Mouse (Mus musculus) CH12.LX (cell line): ENCODE measurements around the gene Car11. TPM values are rescaled to one million over a fixed set of nuclear protein-coding genes. Genes with fewer than 3 reads are reported as not detected.

Experiments
- DNase-seq: peaks from one replicate; pipeline ENCODE4 v3.0.0-alpha.2; 2013; ENCODE audit errors: extremely low read depth
- H3K27ac ChIP-seq: 2 replicates; pipeline ENCODE4 v1.5.1; 2012; ENCODE audit warnings: low read depth, mild to moderate bottlenecking, control low read depth, moderate library complexity; ENCODE audit not compliant: insufficient read depth
- H3K27me3 ChIP-seq: replicated peaks from 2 replicates; pipeline ENCODE3; 2012; ENCODE audit warnings: inconsistent platforms
- H3K36me3 ChIP-seq, 2 experiments: replicated peaks in 1 of 2; 2 replicates each; pipeline versions ENCODE3 to v1.6.1; 2012; ENCODE audit warnings: inconsistent platforms in 1 of 2, low read length in 1 of 2, mild to moderate bottlenecking in 1 of 2, mixed read lengths in 1 of 2, moderate library complexity in 1 of 2; ENCODE audit not compliant: control insufficient read depth in 1 of 2, insufficient read depth in 1 of 2
- H3K4me1 ChIP-seq, 2 experiments: 2 replicates each; pipeline ENCODE4 v1.6.1; 2012; ENCODE audit warnings: inconsistent platforms in 1 of 2, moderate library complexity in 1 of 2; ENCODE audit not compliant: insufficient read depth in 2 of 2, control insufficient read depth in 1 of 2
- H3K4me2 ChIP-seq: 2 replicates; pipeline ENCODE4 v1.6.1; 2012; ENCODE audit warnings: low read depth, mild to moderate bottlenecking, control low read depth; ENCODE audit not compliant: poor library complexity, insufficient read depth, severe bottlenecking
- H3K4me3 ChIP-seq, 3 experiments: fragments of 150-350 bp in 1 of 3; sonication (generic) in 1 of 3; replicated peaks in 1 of 3; 2 replicates each; pipeline versions ENCODE3 to v1.5.1; 2011 to 2012; ENCODE audit warnings: low read depth in 2 of 3, low read length in 2 of 3, mild to moderate bottlenecking in 2 of 3, moderate library complexity in 2 of 3, control low read depth in 1 of 3, improper control_type of control experiment in 1 of 3, inconsistent platforms in 1 of 3, mixed read lengths in 1 of 3; ENCODE audit not compliant: poor library complexity in 1 of 3
- H3K79me2 ChIP-seq: replicated peaks from 2 replicates; pipeline ENCODE4 v1.6.1; 2012; ENCODE audit warnings: mild to moderate bottlenecking, moderate library complexity; ENCODE audit not compliant: control insufficient read depth, poor library complexity, insufficient read depth, severe bottlenecking; ENCODE audit errors: extremely low read depth
- H3K9ac ChIP-seq: 2 replicates; pipeline ENCODE4 v1.6.1; 2012; ENCODE audit warnings: low read depth, mild to moderate bottlenecking, control low read depth, moderate library complexity; ENCODE audit not compliant: insufficient read depth
- H3K9me3 ChIP-seq: replicated peaks from 2 replicates; pipeline ENCODE3; 2012; ENCODE audit warnings: low read length, inconsistent platforms, mixed read lengths
- ELF1 ChIP-seq: IDR thresholded peaks from 2 replicates; pipeline ENCODE4 v1.6.1; 2014; ENCODE audit warnings: low read depth, mild to moderate bottlenecking, inconsistent platforms, low read length, improper control_type of control experiment
- ETS1 ChIP-seq: conservative IDR thresholded peaks from 2 replicates; pipeline ENCODE4 v1.6.1; 2012; ENCODE audit warnings: low read depth, mild to moderate bottlenecking, inconsistent platforms, low read length, improper control_type of control experiment, moderate library complexity
- JUN ChIP-seq: IDR thresholded peaks from 2 replicates; pipeline ENCODE4 v1.6.1; 2011; ENCODE audit warnings: low read depth, mild to moderate bottlenecking, low read length, improper control_type of control experiment, moderate library complexity; ENCODE audit not compliant: insufficient read depth
- JUND ChIP-seq: conservative IDR thresholded peaks from 2 replicates; pipeline ENCODE4 v1.6.1; 2011; ENCODE audit warnings: low read depth, low read length, improper control_type of control experiment
- KAT2A ChIP-seq: IDR thresholded peaks from 2 replicates; pipeline ENCODE4 v1.6.1; 2012; ENCODE audit warnings: low read length, improper control_type of control experiment, inconsistent platforms; ENCODE audit not compliant: insufficient replicate concordance
- MAX ChIP-seq: IDR thresholded peaks from 2 replicates; pipeline ENCODE4 v1.6.1; 2011; ENCODE audit warnings: low read length, improper control_type of control experiment
- MAZ ChIP-seq: IDR thresholded peaks from 2 replicates; pipeline ENCODE4 v1.6.1; 2012; ENCODE audit warnings: low read depth, mild to moderate bottlenecking, inconsistent platforms, low read length, improper control_type of control experiment, moderate library complexity
- MXI1 ChIP-seq: IDR thresholded peaks from 2 replicates; pipeline ENCODE4 v1.6.1; 2011; ENCODE audit warnings: mild to moderate bottlenecking, low read depth, low read length, improper control_type of control experiment
- MYC ChIP-seq: IDR thresholded peaks from 2 replicates; pipeline ENCODE4 v1.6.1; 2011; ENCODE audit warnings: low read depth, mild to moderate bottlenecking, improper control_type of control experiment, low read length
- NELFE ChIP-seq: IDR thresholded peaks from 2 replicates; pipeline ENCODE4 v1.6.1; 2011; ENCODE audit warnings: low read depth, low read length, improper control_type of control experiment
- NRF1 ChIP-seq: IDR thresholded peaks from 2 replicates; pipeline ENCODE4 v1.6.1; 2014; ENCODE audit warnings: low read depth, mild to moderate bottlenecking, inconsistent platforms, low read length, improper control_type of control experiment, moderate library complexity
- PAX5 ChIP-seq: IDR thresholded peaks from 2 replicates; pipeline ENCODE4 v1.6.1; 2012; ENCODE audit warnings: low read length, inconsistent platforms, mixed read lengths
- POLR2A ChIP-seq: IDR thresholded peaks from 2 replicates; pipeline ENCODE4 v1.6.1; 2011; ENCODE audit warnings: low read depth, mild to moderate bottlenecking, improper control_type of control experiment, low read length
- POLR2AphosphoS2 ChIP-seq: IDR thresholded peaks from 2 replicates; pipeline ENCODE4 v1.6.1; 2011; ENCODE audit warnings: low read depth, low read length, improper control_type of control experiment
- RAD21 ChIP-seq: IDR thresholded peaks from 2 replicates; pipeline ENCODE4 v1.6.1; 2011; ENCODE audit warnings: low read depth, mild to moderate bottlenecking, low read length, improper control_type of control experiment, moderate library complexity
- SIN3A ChIP-seq: IDR thresholded peaks from 2 replicates; pipeline ENCODE4 v1.6.1; 2012; ENCODE audit warnings: low read length, improper control_type of control experiment, inconsistent platforms
- SMC3 ChIP-seq: IDR thresholded peaks from 2 replicates; pipeline ENCODE4 v1.6.1; 2011; ENCODE audit warnings: low read depth, low read length, improper control_type of control experiment
- UBTF ChIP-seq: IDR thresholded peaks from 2 replicates; pipeline ENCODE4 v1.6.1; 2012; ENCODE audit warnings: low read depth, mild to moderate bottlenecking, inconsistent platforms, low read length, improper control_type of control experiment, moderate library complexity
- ZC3H11A ChIP-seq: IDR thresholded peaks from 2 replicates; pipeline ENCODE4 v1.6.1; 2012; ENCODE audit warnings: low read depth, mild to moderate bottlenecking, inconsistent platforms, low read length, improper control_type of control experiment
- ZMIZ1 ChIP-seq: IDR thresholded peaks from 2 replicates; pipeline ENCODE4 v1.6.1; 2012; ENCODE audit warnings: low read depth, mild to moderate bottlenecking, inconsistent platforms, low read length, improper control_type of control experiment
- dilution Hi-C: fragments of 300-500 bp; cut with MboI; formaldehyde crosslinking; loops from 2 replicates; pipeline ENCODE4 v1.14.3; 2020; ENCODE audit warnings: low sequenced_read_pairs; ENCODE audit not compliant: extremely low pct_unique_long_range_greater_than_20kb, extremely low pct_ligation_motif_present
- in situ Hi-C: fragments of 300-500 bp; cut with MboI; formaldehyde crosslinking; loops from 3 replicates; pipeline ENCODE4 v1.14.3; 2019; ENCODE audit warnings: low sequenced_read_pairs, low pct_ligation_motif_present, low pct_unique_long_range_greater_than_20kb, mixed read lengths
- polyA plus RNA-seq: library from polyadenylated mRNA; unstranded; fragments of >175 nt; gene quantifications from 2 replicates; pipeline ENCODE4 v1.2.1, GENCODE M21; 2012; ENCODE audit warnings: low read depth; ENCODE audit not compliant: insufficient read length
- total RNA-seq, 2 experiments: library from RNA; depleted of rRNA; stranded (reverse); fragments of 300-350 nt in 1 of 2; fragments of >200 nt in 1 of 2; gene quantifications; 2 replicates each; pipeline ENCODE4 v1.2.3; 2012 to 2014

Car11 gene
- total and polyA plus RNA-seq, 3 experiments: not detected

DNA sequence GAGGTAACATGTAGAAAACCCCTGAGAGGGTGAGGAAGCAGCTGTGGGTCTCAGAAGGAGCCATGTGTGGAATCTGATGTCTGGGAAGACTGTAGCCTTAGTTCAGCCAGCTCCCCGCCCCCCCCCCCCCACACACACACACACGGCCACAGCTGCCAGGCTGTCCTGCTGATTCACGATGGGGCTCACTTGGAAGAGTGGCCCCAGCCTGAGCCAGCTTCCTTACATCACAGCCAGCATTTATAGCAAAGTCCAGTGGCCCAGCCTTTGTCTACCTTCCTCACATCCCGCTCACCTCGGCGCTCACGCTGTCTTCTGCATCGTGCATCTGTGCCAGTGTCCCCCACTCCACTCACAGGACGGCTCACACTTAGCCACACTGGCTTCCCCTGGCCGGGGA is 49.8 kb downstream of the Car11 start:
- Histone ChIP-seq H3K4me3 (no peak overlapping the region), H3K27ac (no peak overlapping the region)
- dilution Hi-C loops: no loop called here

GRCm38 (mm10) chr7:45750162-45750561 is 50.5 kb downstream of the Car11 start:
- Histone ChIP-seq H3K4me1 (peaks cover 0 to 7% of the 10 kb centered on the region in 2 experiments; a peak in 2 of 4 replicates), H3K4me2 (no peak overlapping the region), H3K4me3 (no peak overlapping the region)
- no peak for TF ChIP-seq JUND
- no peak for TF ChIP-seq ZC3H11A
- TF ChIP-seq POLR2A: no peak
- no peak for TF ChIP-seq MYC
- TF ChIP-seq KAT2A: no peak
- TF ChIP-seq ZMIZ1: no peak
- TF ChIP-seq JUN: no peak
- TF ChIP-seq ETS1: no peak
- no peak for TF ChIP-seq RAD21
- no peak for TF ChIP-seq MAX
- no peak for TF ChIP-seq NRF1
- TF ChIP-seq NELFE: no peak
- no peak for TF ChIP-seq MAZ
- TF ChIP-seq, all 38 proteins: peak for 0
- no peak for DNase-seq
- Histone ChIP-seq H3K9ac (no peak overlapping the region), H3K27me3 (peaks cover 17% of the 10 kb centered on the region), H3K36me3 (no peaks in the 10 kb centered on the region), H3K9me3 (peaks cover 14% of the 10 kb centered on the region), H3K79me2 (no peaks in the 10 kb centered on the region), H3K27ac (no peak overlapping the region)
- in situ Hi-C loops: no loop called here
- dilution Hi-C loops: no loop called here

More for the DNA sequence above, 49.8 kb downstream of the Car11 start:
- in situ Hi-C loops: no loop called here
- Histone ChIP-seq H3K36me3 (no peaks in the 10 kb centered on the region), H3K4me2 (no peak overlapping the region), H3K9ac (no peak overlapping the region), H3K9me3 (peaks cover 14% of the 10 kb centered on the region), H3K27me3 (peaks cover 17% of the 10 kb centered on the region), H3K4me1 (peaks cover 0 to 7% of the 10 kb centered on the region in 2 experiments; a peak in 2 of 4 replicates), H3K79me2 (no peaks in the 10 kb centered on the region)
- no peak for DNase-seq
- TF ChIP-seq SMC3 (no peak), ZMIZ1 (no peak), JUND (no peak), PAX5 (no peak), MAZ (no peak), NRF1 (no peak), ELF1 (no peak), SIN3A (no peak), MXI1 (no peak), POLR2A (no peak), UBTF (no peak), POLR2AphosphoS2 (no peak)

Other genes starting within 250 kb of the Car11 start
Only the 20 nearest of the 34 such genes appear.
- gene Hsd17b14, start 144.9 kb upstream of the Car11 start, total RNA-seq (2012; rRNA removed): not detected in 2 replicates
- gene Hsd17b14, start 144.9 kb upstream of the Car11 start, total RNA-seq (2014; rRNA removed): not detected in 2 replicates
- gene Hsd17b14, start 144.9 kb upstream of the Car11 start, polyA plus RNA-seq: 1.5 and 2.3 TPM in 2 replicates
- 30.9 and 36.6 TPM in 2 replicates for gene Bcat2, start 129.7 kb upstream of the Car11 start, total RNA-seq (2012; rRNA removed)
- 12.9 and 13.5 TPM in 2 replicates for gene Bcat2, start 129.7 kb upstream of the Car11 start, total RNA-seq (2014; rRNA removed)
- gene Bcat2, start 129.7 kb upstream of the Car11 start, polyA plus RNA-seq: 56.9 and 65.6 TPM in 2 replicates
- gene Fgf21, start 84.4 kb upstream of the Car11 start, total RNA-seq (2012; rRNA removed): 0.38 and 0.51 TPM in 2 replicates
- gene Fgf21, start 84.4 kb upstream of the Car11 start, total RNA-seq (2014; rRNA removed): 0.72 and 0.86 TPM in 2 replicates
- gene Fgf21, start 84.4 kb upstream of the Car11 start, polyA plus RNA-seq: 0.41 and 0.44 TPM in 2 replicates
- gene Fut1, start 82.6 kb upstream of the Car11 start, total RNA-seq (2012; rRNA removed): 1.3 and 6.4 TPM in 2 replicates
- gene Fut1, start 82.6 kb upstream of the Car11 start, total RNA-seq (2014; rRNA removed): 1.8 and 2.5 TPM in 2 replicates
- gene Fut1, start 82.6 kb upstream of the Car11 start, polyA plus RNA-seq: 2.4 and 2.5 TPM in 2 replicates
- 0.08 and 0.21 TPM in 2 replicates for gene Izumo1, start 78.0 kb upstream of the Car11 start, total RNA-seq (2012; rRNA removed)
- gene Izumo1, start 78.0 kb upstream of the Car11 start, total RNA-seq (2014; rRNA removed): 0.16 and 0.17 TPM in 2 replicates
- 0.34 and 0.44 TPM in 2 replicates for gene Izumo1, start 78.0 kb upstream of the Car11 start, polyA plus RNA-seq
- 2.4 and 2.9 TPM in 2 replicates for gene Rasip1, start 72.4 kb upstream of the Car11 start, total RNA-seq (2012; rRNA removed)
- 0.46 and 0.55 TPM in 2 replicates for gene Rasip1, start 72.4 kb upstream of the Car11 start, total RNA-seq (2014; rRNA removed)
- 0.76 and 0.77 TPM in 2 replicates for gene Rasip1, start 72.4 kb upstream of the Car11 start, polyA plus RNA-seq
- 0.04 and 0.17 TPM in 2 replicates for gene Mamstr, start 59.9 kb upstream of the Car11 start, total RNA-seq (2012; rRNA removed)
- not detected in 2 replicates for gene Mamstr, start 59.9 kb upstream of the Car11 start, total RNA-seq (2014; rRNA removed)
- 0.16 and 0.31 TPM in 2 replicates for gene Mamstr, start 59.9 kb upstream of the Car11 start, polyA plus RNA-seq
- not detected in 2 replicates for gene Fut2, start 33.4 kb upstream of the Car11 start, total RNA-seq (2012; rRNA removed)
- not detected in 2 replicates for gene Fut2, start 33.4 kb upstream of the Car11 start, total RNA-seq (2014; rRNA removed)
- not detected in 2 replicates for gene Fut2, start 33.4 kb upstream of the Car11 start, polyA plus RNA-seq
- gene Ntn5, start 15.8 kb upstream of the Car11 start, total RNA-seq (2012; rRNA removed): 0.08 TPM in 1 of 2 replicates, not detected in the other
- gene Ntn5, start 15.8 kb upstream of the Car11 start, total RNA-seq (2014; rRNA removed): not detected in 2 replicates
- 0.57 and 0.63 TPM in 2 replicates for gene Ntn5, start 15.8 kb upstream of the Car11 start, polyA plus RNA-seq
- 0.04 and 0.08 TPM in 2 replicates for gene Sec1, start 5.4 kb upstream of the Car11 start, total RNA-seq (2012; rRNA removed)
- gene Sec1, start 5.4 kb upstream of the Car11 start, total RNA-seq (2014; rRNA removed): 0.18 and 0.26 TPM in 2 replicates
- 0.33 and 0.46 TPM in 2 replicates for gene Sec1, start 5.4 kb upstream of the Car11 start, polyA plus RNA-seq
- gene Dbp, start 5.2 kb downstream of the Car11 start, total RNA-seq (2012; rRNA removed): 7.9 and 8.5 TPM in 2 replicates
- 11.0 and 12.4 TPM in 2 replicates for gene Dbp, start 5.2 kb downstream of the Car11 start, total RNA-seq (2014; rRNA removed)
- 7.2 and 10.4 TPM in 2 replicates for gene Dbp, start 5.2 kb downstream of the Car11 start, polyA plus RNA-seq
- gene Rpl18, start 15.6 kb downstream of the Car11 start, total RNA-seq (2012; rRNA removed): 3,614 and 3,766 TPM in 2 replicates
- gene Rpl18, start 15.6 kb downstream of the Car11 start, total RNA-seq (2014; rRNA removed): 3,153 and 3,204 TPM in 2 replicates
- 2,393 and 2,438 TPM in 2 replicates for gene Rpl18, start 15.6 kb downstream of the Car11 start, polyA plus RNA-seq
- 16.6 and 19.2 TPM in 2 replicates for gene Sphk2, start 18.2 kb downstream of the Car11 start, total RNA-seq (2012; rRNA removed)
- gene Sphk2, start 18.2 kb downstream of the Car11 start, total RNA-seq (2014; rRNA removed): 7.3 and 9.4 TPM in 2 replicates
- gene Sphk2, start 18.2 kb downstream of the Car11 start, polyA plus RNA-seq: 21.8 and 22.4 TPM in 2 replicates
- 1.3 and 1.4 TPM in 2 replicates for gene Fam83e, start 21.4 kb downstream of the Car11 start, total RNA-seq (2012; rRNA removed)
- gene Fam83e, start 21.4 kb downstream of the Car11 start, total RNA-seq (2014; rRNA removed): 0.13 and 0.39 TPM in 2 replicates
- 0.40 and 0.74 TPM in 2 replicates for gene Fam83e, start 21.4 kb downstream of the Car11 start, polyA plus RNA-seq
- gene Spaca4, start 26.0 kb downstream of the Car11 start, total RNA-seq (2012; rRNA removed): 0.21 TPM in 1 of 2 replicates, not detected in the other
- gene Spaca4, start 26.0 kb downstream of the Car11 start, total RNA-seq (2014; rRNA removed): not detected in 2 replicates
- gene Spaca4, start 26.0 kb downstream of the Car11 start, polyA plus RNA-seq: 0.35 TPM in 1 of 2 replicates, not detected in the other
- gene Lmtk3, start 83.9 kb downstream of the Car11 start, total RNA-seq (2012; rRNA removed): 0.30 and 0.46 TPM in 2 replicates
- 0.19 TPM in 1 of 2 replicates, not detected in the other for gene Lmtk3, start 83.9 kb downstream of the Car11 start, total RNA-seq (2014; rRNA removed)
- 0.18 and 0.34 TPM in 2 replicates for gene Lmtk3, start 83.9 kb downstream of the Car11 start, polyA plus RNA-seq
- gene Sult2b1, start 84.8 kb downstream of the Car11 start, total RNA-seq (2012; rRNA removed): 0.13 and 0.17 TPM in 2 replicates
- gene Sult2b1, start 84.8 kb downstream of the Car11 start, total RNA-seq (2014; rRNA removed): not detected in 2 replicates
- gene Sult2b1, start 84.8 kb downstream of the Car11 start, polyA plus RNA-seq: 0.29 TPM in 1 of 2 replicates, not detected in the other
- gene Cyth2, start 114.7 kb downstream of the Car11 start, total RNA-seq (2012; rRNA removed): 59.1 and 64.2 TPM in 2 replicates
- gene Cyth2, start 114.7 kb downstream of the Car11 start, total RNA-seq (2014; rRNA removed): 25.6 and 28.7 TPM in 2 replicates
- 59.4 and 75.4 TPM in 2 replicates for gene Cyth2, start 114.7 kb downstream of the Car11 start, polyA plus RNA-seq
- gene Kcnj14, start 124.9 kb downstream of the Car11 start, total RNA-seq (2012; rRNA removed): 1.5 and 2.1 TPM in 2 replicates
- 1.0 and 1.3 TPM in 2 replicates for gene Kcnj14, start 124.9 kb downstream of the Car11 start, total RNA-seq (2014; rRNA removed)
- gene Kcnj14, start 124.9 kb downstream of the Car11 start, polyA plus RNA-seq: 3.2 and 3.5 TPM in 2 replicates
- 83.0 and 128 TPM in 2 replicates for gene Grwd1, start 131.1 kb downstream of the Car11 start, total RNA-seq (2012; rRNA removed)
- gene Grwd1, start 131.1 kb downstream of the Car11 start, total RNA-seq (2014; rRNA removed): 88.1 and 98.5 TPM in 2 replicates
- 108 and 115 TPM in 2 replicates for gene Grwd1, start 131.1 kb downstream of the Car11 start, polyA plus RNA-seq